Mouse (Mus musculus) heart, adult 11 months (tissue): ENCODE results near the gene Cars2.

Source experiments
- DNase-seq: peaks from one replicate; pipeline ENCODE4 v3.0.0; 2022

The Cars2 gene

GRCm38 (mm10) chr8:11550281-11550948 is at the start of gene Cars2:
Gene Cars2, minus strand, starts transcription at chr8:11550783.
- DNase-seq: peak; percentile 99

DNA sequence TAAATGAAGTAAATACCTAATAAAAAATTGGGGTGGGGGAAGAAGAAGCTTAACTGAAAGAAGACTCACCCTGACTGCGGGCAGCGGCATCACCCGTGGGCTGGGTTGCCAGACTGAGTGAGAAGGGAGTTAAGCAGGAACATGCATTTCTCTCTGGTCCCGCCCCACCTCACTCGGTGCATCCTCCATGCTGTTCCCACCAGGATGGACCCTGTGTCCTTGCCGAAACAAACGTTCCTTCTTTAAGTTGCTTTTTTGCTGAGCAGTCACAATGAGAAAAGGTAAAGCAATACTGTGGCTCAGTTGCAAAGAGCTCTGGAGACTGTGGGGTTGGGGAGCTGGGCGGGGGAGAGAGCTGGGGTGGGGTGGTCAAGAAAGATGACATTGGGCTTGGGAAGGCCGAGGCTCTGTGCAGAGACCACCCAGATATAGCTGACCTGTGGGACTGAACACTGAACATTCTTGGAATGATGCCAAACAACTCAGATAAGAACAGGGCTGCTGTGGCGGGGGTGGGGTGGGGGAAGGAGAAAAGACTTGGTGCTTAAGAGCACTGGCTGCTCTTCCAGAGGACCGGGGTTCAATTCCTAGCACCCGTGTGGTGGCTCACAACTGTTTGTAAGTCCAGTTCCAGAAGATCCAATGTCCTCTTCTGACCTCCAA is 42.8 kb upstream of the Cars2 start:
- no peak for DNase-seq

GRCm38 (mm10) chr8:11592296-11592695 is 41.7 kb upstream of the Cars2 start:
- no peak for DNase-seq

GRCm38 (mm10) chr8:11591837-11592236 is 41.3 kb upstream of the Cars2 start:
- DNase-seq: no peak

DNA sequence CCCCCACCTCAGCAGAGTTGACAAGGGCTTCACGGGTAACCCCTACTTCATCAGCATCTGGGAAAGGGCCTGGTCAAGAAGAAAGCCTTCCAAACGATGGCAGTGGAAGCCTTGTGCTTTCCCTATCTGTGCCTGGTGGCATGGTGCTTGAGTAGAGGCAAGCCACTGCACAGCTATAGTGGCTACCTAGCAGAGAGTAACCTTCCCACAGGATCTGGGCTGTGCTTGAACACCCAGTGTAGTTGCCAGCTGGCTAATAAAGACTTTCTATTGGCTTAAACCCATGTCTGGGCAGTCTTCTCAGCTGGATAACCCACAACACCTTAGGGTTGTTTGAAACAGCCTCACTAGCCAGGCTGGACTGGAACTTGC is 35.8 kb upstream of the Cars2 start:
- no peak for DNase-seq

GRCm38 (mm10) chr8:11585513-11586373 is 35.2 kb upstream of the Cars2 start:
- DNase-seq: peak; percentile 85

DNA sequence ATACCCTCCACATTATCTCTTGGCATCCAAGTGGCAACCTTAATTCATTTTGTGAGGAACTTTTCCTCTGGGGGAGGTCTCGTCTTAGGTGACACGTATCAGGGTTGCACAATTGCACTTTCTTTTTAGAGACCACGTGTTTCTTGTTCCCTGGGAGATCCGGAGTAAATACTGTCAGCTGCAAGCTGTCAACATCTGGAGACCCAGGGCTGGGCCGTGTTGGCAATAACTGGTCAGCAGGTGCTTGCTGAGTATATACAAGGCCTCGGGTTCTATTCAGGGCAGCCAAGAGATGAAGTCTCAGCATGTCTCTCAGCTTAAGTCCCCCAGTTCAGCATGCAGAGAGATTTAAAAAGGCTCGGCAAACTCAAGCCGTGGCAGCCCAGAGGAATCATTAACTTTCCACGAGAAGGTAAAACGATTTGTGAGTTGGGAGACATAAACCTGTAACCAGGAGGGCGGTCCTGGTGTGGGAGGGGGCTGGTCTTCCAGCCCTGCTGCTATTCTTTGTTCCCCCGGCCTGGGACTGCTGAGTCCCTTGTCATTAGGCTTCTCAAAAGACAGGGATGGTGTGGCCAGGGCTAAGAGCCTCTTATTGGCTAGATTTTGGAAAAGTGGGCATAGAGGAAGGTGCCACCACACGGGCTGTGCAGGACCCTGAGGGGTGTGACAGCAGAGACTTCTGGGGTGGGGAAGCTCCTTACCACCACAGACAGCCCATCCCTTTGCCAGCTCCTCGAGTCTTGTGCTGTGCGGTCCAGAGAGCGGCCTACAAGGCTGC is 25.2 kb upstream of the Cars2 start:
- peak; percentile 92 for DNase-seq

DNA sequence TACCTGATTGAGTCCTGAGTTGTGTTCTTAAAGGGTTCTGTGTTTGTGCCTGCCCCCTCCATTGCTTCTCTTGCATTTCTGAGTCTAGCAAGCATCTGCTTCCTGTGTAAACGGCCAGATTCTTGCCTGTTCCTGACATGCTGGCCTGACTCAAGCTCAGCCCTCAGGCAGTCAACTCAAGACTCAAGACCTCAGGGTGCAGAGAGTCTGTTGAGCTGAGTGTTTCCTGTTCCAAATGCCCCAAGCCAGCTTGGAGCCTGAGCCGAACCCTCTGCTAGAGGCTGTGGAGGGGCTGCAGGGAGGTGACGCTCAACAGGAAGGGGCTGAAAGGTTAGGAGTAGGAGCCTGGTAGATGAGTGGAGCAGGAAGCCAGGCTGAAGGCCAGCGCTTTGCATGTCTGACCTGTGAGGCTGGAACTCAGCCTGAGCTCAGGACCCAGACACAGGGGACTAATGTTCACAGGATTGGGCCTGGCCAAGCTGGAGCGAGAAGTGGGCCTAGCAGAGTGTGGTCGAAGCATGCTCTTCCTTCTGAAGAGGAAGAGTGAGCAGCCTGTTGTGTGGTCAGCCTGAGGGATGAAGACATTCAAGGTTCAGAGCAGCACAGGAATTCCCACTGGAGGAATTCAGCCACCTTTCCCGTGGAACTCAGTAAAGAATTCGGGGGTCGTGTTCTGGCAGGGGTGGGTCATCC is 24.5 kb upstream of the Cars2 start:
- peak; percentile 88 for DNase-seq

DNA sequence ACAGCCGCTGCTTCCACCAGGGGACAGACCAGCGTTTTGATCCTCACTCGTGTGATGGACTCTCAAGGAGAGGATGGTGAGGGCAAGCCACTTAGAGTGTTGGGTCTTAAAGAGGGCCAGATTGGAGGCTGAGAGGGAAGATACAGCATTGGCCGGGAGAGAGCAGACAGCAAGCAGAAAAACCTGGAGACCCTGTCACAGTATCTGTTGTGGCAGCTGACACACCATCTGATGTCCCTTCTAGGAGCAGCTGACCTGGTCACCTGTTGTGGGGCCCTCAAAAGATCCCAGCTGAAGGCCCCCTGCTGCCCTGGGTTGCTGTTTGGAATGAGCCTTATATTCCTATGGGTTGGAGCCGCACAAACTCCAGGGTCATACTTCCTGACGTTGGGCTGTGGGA is 21.8 kb upstream of the Cars2 start:
- DNase-seq: peak; percentile 61

GRCm38 (mm10) chr8:11571950-11572349 is 21.4 kb upstream of the Cars2 start:
- peak; percentile 73 for DNase-seq

DNA sequence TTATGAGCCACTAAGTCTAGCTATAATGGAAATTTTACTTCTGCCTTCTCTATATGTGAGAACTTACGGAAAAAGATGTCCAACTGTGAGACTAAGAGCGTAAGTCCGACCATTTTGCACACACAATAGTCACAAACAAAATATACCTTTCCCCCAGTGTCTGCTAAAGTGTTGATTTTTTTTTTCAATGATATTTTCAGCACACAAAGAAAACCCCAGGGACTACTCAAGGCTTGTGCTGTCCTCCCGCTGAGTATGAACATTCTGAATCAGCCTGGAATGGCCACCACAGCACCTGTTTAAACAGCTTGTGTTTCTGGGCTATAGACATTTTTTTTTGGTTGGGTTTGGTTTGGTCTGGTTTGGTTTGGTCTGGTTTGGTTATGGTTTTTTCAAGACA is 20.2 kb upstream of the Cars2 start:
- DNase-seq: no peak

GRCm38 (mm10) chr8:11569260-11570097 is 18.9 kb upstream of the Cars2 start:
- DNase-seq: peak; percentile 86

DNA sequence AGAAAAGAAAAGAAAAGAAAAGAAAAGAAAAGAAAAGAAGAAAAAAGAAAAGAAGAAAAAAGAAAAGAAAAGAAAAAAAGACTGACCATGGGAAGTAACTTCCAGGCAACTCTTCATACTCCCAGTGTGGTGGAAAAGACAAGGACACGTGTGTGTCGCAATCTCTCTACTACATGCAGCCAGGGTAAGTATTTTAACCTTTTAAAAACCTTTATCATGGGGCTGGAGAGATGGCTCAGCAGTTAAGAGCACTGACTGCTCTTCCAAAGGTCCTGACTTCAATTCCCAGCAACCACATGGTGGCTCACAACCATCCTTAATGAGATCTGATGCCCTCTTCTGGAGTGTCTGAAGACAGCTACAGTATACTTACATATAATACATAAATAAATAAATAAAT is 17.6 kb upstream of the Cars2 start:
- DNase-seq: peak; percentile 57

GRCm38 (mm10) chr8:11564721-11565120 is 14.1 kb upstream of the Cars2 start:
- peak; percentile 85 for DNase-seq

GRCm38 (mm10) chr8:11564236-11564635 is 13.7 kb upstream of the Cars2 start:
- peak; percentile 70 for DNase-seq

- peak; percentile 78 for DNase-seq
These were observed 9.6 kb upstream of the Cars2 start for GRCm38 (mm10) chr8:11560220-11560619.

GRCm38 (mm10) chr8:11559511-11559910 is 8.9 kb upstream of the Cars2 start:
- DNase-seq: peak; percentile 86

DNA sequence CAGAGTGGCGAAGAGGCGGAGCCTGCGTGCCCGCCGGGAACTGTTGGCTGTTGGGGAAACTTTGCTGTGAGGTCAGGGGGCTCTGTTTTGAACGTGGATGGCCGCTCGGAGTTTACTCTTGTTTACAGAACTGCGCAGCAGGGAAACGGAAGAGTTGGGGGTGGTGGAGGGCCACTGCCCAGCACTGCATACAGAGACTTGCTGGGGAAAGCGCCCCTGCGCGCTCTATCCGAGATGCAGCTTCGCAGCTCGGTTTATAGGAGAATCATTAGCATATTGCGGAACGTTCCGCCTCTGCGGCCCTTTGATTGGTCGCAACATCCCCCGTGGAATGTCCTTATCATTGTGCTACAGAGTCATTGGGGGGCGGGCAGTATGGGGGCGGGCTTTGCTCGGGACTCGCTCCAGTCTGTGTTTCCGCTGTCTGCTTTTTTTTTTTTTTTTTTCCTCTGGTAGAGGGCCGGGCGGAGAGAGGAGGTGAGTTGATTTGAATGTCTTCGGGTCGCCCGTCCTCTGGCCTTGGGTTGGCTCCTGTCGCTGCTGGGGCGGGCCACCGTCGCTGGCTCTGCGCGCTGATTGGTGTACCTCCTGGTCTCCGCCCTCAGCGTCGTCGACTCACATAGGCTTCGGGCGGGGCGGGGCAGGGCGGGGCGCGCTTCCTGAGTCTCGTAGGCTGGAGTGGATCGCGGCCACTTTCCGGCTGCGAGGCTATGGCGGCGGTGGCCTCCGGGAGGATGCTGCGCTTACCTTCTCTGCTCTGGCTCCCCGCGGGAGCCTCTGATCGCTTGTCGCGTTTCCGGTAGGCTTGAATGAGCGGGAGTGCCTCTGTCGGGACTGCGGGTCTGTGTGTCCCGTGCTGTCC is 7.4 kb upstream of the Cars2 start:
- DNase-seq: peak; percentile 100

DNA sequence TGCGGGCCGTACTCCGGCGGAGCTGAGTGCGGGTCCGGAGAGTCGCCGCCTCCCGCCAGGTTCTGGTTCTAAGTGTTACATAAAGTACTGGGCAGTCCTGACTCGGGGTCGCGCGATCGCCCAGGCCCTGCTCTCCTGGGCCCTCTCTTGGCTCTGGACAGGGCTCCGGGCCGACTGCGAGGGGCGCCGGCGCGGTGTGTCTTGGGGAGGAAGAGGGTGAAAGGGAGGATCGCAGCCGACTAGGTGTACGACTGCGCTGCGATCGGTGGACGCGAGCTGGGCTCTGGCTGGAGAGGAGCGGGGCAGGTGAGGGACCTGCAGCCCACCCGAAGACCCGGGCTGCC is 6.8 kb upstream of the Cars2 start:
- no peak for DNase-seq

- DNase-seq: peak; percentile 97
These were observed 6.3 kb upstream of the Cars2 start for GRCm38 (mm10) chr8:11556691-11557423.
